Mouse (Mus musculus) spleen, postnatal 10 days (tissue): ENCODE data around the gene Cadps2.

Experiments
- DNase-seq, 2 experiments: peaks; one replicate each; pipeline ENCODE4 v3.0.0; 2021 to 2022; ENCODE audit warnings: low spot score in 2 of 2

The Cadps2 gene

GRCm38 (mm10) chr6:23762204-23762603 is 77.0 kb downstream of the Cadps2 start:
- DNase-seq: no peak

DNA sequence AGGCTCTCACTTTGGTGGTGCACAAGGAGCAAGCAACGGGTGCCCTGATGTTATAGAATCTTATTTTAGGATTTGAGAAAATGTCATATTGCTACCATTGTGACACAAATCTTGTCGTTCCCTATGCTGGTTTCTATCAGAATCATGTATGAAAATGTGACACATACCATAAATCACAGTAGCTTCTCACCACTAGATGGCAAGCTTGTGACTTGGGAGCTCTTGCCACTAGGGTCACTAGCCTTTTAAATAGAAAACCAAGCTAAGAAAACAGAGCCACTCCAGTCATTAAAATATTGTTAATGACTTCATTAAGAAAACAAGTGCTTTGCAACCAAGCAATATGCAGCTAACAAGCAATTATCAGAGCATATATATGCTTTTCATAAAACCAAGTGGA is 81.0 kb downstream of the Cadps2 start:
- DNase-seq: no peak

DNA sequence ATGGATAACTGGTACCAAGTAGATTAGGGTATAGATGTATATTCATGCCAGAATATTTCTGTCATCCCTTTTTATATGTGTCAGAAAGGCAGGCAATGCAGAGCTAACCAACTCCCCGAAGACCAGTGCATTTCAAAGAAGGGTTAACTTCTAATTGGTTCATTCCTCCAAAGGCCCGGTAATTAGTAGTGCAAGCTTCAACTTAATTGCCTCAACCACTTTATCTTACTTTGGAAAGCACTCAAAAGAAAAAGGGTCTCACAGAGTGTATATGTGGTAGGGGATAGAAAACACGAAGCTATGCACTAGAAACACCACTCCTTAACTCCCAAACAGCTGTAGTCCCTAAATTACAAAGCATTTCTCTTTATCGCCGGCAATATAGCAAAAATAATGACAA is 90.4 kb downstream of the Cadps2 start:
- DNase-seq: no peak

GRCm38 (mm10) chr6:23740010-23740409 is 99.2 kb downstream of the Cadps2 start:
- DNase-seq: no peak

DNA sequence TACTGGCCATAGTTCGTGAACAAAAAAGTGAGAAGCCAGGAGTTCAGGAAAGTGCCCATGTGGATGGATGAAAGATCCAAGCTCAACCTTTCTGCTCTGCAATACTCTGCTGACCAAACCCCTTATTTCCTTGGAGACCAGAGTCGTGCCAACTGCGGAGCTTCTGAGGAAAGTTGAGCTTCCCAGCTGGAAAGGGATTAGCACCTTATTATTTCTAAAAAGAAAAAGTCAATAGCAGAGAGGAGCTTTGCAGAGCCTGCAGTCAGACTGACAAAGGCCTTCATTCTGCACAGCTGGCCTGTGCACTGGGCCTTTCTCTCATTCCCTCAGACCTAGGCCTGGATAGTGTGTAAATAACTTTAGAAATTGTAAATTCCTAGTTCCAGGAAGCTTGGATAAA is 106.5 kb downstream of the Cadps2 start:
- DNase-seq: no peak

GRCm38 (mm10) chr6:23728620-23729019 is 110.6 kb downstream of the Cadps2 start:
- no peak for DNase-seq

DNA sequence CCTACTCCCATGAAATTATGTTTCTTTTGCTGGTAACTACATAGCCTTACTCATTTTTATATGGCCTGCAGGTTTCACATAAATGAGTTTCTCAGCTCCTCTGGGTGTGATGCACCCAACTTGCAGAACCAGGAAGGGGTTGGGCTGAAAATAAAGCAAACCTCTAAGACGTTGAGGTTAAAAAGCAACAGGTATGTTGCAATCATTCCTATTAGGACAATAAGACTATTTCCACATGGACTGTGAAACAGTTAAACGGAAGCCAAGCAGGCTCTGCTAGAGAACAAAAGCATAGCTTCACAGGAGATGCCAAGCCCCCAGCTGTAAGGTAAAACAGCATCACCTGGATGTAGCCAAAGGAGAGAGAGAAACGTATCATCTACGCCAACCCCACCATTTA is 115.5 kb downstream of the Cadps2 start:
- no peak for DNase-seq

DNA sequence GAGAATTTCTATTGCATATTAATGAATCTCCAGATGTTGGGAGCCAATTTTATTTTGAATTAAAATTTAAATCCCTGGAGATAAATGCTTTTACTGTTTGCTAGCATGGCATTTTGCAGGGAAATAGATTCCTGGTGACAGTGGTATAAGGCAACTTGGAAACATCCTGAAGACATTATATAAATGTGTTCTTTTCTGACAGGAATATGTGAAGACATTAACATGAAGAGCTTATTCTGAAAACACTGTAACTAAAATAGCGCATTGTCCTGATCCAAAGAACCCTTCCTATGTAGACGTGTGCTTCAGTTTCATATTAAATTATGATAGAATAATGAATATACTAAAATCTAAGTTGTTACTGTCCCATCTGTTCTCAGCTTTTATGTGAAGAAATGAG is 118.8 kb downstream of the Cadps2 start:
- DNase-seq: no peak

GRCm38 (mm10) chr6:23707506-23707905 is 131.7 kb downstream of the Cadps2 start:
- no peak for DNase-seq

DNA sequence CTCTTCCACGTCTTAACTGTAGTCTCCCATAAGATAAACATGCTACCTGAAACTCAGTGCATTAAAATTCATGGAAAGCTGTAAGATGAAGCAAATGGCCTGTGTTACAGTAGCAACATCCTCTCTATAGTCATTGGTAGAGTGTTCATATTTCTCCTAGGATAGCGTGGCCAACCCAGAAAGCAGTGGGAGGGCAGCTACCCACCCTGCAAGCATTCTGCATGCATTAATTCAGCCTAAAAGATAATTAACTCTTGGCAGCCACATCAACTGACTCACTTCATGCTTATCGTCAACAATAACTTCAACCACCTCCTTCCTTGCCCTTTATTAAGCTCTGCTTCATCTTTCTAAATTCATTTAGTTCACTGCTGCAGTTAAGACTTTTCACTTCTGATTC is 138.3 kb downstream of the Cadps2 start:
- no peak for DNase-seq

- DNase-seq: no peak
Measured at GRCm38 (mm10) chr6:23678172-23678571, 161.0 kb downstream of the Cadps2 start.

DNA sequence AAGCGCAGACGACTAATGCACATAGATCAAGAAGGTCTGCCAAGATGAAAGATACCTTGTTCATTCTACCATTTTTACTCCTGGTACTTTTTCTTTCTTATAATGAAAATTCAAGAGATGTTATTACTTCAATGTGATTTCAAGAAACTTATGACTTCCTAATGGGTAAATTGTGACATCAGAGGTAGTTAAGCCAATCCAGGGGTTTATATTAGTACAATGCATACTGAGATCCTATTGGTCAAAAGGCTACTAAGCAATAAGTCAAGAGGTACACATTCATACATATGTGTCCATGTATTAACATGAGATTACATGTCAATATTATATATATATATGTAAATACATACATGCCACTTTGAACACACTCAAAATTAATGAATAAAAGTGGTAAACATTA is 184.2 kb downstream of the Cadps2 start, which contains the start of gene Rnf148:
Gene Rnf148 (minus strand): TSS at position 101 of the 400 bp plus-strand sequence.
- no peak for DNase-seq

- no peak for DNase-seq
Measured at GRCm38 (mm10) chr6:23650205-23650604, 189.0 kb downstream of the Cadps2 start, which contains the start of gene Rnf133. Gene Rnf133, minus strand, starts transcription at chr6:23650305.

DNA sequence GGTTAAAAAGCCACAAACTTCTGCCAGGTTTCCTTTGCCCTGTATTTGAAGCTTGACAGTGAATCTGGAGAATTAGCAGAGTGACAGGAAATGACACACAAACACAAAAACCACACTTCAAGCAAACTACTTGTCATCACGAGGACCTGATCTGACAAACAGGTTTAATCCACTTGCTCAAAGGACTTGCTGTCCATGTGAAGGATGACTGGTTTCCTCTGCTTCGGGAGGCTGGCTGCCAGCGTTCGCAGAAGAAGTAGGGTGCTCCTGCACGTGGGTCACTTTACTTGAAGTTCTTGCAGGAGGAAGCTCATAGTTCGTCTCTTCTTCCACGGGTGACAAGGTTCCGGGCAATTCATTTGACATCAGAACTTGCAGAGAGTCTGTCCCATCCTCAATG is 190.5 kb downstream of the Cadps2 start:
- DNase-seq: no peak

- DNase-seq: no peak
Measured at GRCm38 (mm10) chr6:23647627-23648247, 191.5 kb downstream of the Cadps2 start.

DNA sequence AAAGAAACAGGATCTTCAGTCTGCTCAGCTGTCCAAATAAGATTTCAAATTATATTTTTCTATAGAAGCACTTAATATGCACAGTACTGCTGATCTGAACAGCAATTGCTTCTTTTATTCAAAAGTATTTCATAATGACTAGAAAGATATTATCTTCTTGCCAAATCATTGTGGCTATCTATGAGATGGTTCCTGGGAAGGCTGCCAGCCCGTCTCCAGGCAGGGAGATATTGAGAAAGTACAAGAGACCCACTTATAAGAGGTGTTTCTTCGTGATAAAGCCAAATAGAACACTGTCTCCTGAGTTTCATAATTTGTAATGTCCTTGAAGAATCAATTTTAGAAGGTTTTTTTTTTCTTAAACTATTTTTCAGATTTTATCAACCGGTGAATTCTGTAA is 202.1 kb downstream of the Cadps2 start:
- no peak for DNase-seq

- DNase-seq: no peak
Measured at GRCm38 (mm10) chr6:23635208-23635607, 204.0 kb downstream of the Cadps2 start.

- no peak for DNase-seq
Measured at GRCm38 (mm10) chr6:23634016-23634415, 205.2 kb downstream of the Cadps2 start.

GRCm38 (mm10) chr6:23630465-23630864 is 208.8 kb downstream of the Cadps2 start:
- DNase-seq: no peak

DNA sequence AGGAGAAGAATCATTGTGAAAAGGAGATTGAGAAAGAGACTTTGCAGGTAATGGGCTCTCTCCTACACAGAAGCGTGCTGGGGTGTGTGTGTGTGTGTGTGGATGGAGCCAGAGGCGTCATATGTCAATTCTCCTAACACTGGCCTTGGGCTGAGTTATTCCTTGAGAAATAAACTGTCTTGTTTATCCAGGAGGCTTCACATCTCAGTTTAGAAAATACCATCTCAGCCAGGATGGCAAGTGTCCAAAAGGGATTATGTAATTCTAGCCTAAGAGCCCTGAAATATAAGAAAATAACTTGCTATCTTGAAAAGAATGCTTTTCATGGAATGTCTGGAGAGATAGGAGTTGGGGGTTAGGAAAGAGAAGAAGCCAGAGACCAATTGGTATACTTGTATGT is 264.1 kb downstream of the Cadps2 start:
- no peak for DNase-seq

DNA sequence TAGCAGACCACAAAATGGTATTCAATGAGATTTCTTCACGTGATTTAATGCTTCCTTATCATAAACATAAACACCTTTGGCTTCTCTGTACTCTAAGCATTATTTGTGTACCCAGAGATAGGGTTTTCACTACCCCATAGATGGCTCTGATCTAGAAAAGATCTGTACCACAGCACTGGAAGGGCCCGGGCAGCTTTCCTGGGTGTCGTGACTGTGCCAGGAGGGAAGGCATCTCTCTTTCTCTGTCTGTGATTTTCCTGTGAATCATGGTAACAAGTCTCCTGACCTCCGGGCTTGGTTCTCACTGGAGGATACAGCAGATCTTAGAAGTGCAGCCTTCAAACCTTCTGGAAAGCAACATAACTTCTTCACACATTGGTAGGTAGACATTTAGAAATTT is 265.5 kb downstream of the Cadps2 start:
- no peak for DNase-seq

DNA sequence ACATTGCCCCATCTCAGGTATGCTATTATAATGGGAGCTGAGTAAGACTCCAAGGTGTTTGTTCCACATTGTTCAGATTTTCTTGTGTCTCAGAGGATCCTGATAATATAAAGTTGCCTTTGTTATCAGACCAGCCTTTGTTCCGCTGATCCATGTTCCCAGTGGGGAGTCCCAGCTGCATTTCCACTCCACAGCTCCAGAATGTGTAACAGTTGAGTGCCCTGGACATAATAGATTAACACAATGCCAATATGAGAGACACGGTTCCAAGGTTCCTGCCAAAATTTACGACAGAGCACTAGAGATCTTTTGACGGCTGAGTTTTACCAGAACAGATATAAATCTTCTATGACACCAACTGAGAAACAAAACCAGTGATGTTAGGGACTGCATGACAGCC is 266.8 kb downstream of the Cadps2 start:
- DNase-seq: no peak

GRCm38 (mm10) chr6:23569686-23570085 is 269.5 kb downstream of the Cadps2 start:
- DNase-seq: no peak

- DNase-seq: no peak
Measured at GRCm38 (mm10) chr6:23568688-23569087, 270.5 kb downstream of the Cadps2 start.
